Mouse (Mus musculus) MEL (cell line): Measurements from ENCODE around the gene Olfr1124. TPM values are rescaled to one million over a fixed set of nuclear protein-coding genes. Genes with fewer than 3 reads are reported as not detected.
"Not testable (repeated sequence)": the region's sequence is repeated elsewhere in the genome, so short reads cannot be mapped to it uniquely, and the experiment has no call there.

Experiments used
- DNase-seq: peaks from one replicate; pipeline ENCODE4 v3.0.0; 2011; ENCODE audit warnings: low read depth, low spot score
- H3K27ac ChIP-seq: 2 replicates; pipeline ENCODE4 v1.5.1; 2012; ENCODE audit warnings: low read depth, mild to moderate bottlenecking, control low read depth, low read length, moderate library complexity; ENCODE audit not compliant: control insufficient read depth
- H3K27me3 ChIP-seq, 2 experiments: fragments of 150-350 bp in 1 of 2; sonication (generic) in 1 of 2; 2 replicates each; pipeline ENCODE4 v1.6.1; 2012; ENCODE audit warnings: low read length in 2 of 2, mild to moderate bottlenecking in 2 of 2, improper control_type of control experiment in 1 of 2, moderate library complexity in 1 of 2; ENCODE audit not compliant: insufficient read depth in 2 of 2, control insufficient read depth in 1 of 2
- H3K36me3 ChIP-seq, 2 experiments: 2 replicates each; pipeline ENCODE4 v1.6.1; 2012 to 2014; ENCODE audit warnings: low read length in 2 of 2, improper control_type of control experiment in 1 of 2, inconsistent platforms in 1 of 2, mild to moderate bottlenecking in 1 of 2; ENCODE audit not compliant: insufficient read depth in 2 of 2, control insufficient read depth in 1 of 2
- H3K4me1 ChIP-seq, 2 experiments: fragments of 150-350 bp in 1 of 2; sonication (generic) in 1 of 2; 2 replicates each; pipeline ENCODE4 v1.6.1; 2012; ENCODE audit warnings: low read length in 2 of 2, improper control_type of control experiment in 1 of 2, mild to moderate bottlenecking in 1 of 2; ENCODE audit not compliant: insufficient read depth in 2 of 2, control insufficient read depth in 1 of 2
- H3K4me3 ChIP-seq, 2 experiments: fragments of 150-350 bp in 1 of 2; sonication (generic) in 1 of 2; 2 replicates each; pipeline ENCODE4 v1.5.1; 2012; ENCODE audit warnings: low read depth in 2 of 2, low read length in 2 of 2, mild to moderate bottlenecking in 2 of 2, moderate library complexity in 2 of 2, control low read depth in 1 of 2, improper control_type of control experiment in 1 of 2; ENCODE audit not compliant: control insufficient read depth in 1 of 2, insufficient read depth in 1 of 2
- H3K79me2 ChIP-seq: 2 replicates; pipeline ENCODE4 v1.6.1; 2012; ENCODE audit warnings: mild to moderate bottlenecking, low read length, moderate library complexity; ENCODE audit not compliant: control insufficient read depth, poor library complexity, insufficient read depth
- H3K9ac ChIP-seq: 2 replicates; pipeline ENCODE4 v1.6.1; 2012; ENCODE audit warnings: low read depth, mild to moderate bottlenecking, control low read depth, low read length, moderate library complexity; ENCODE audit not compliant: control insufficient read depth, poor library complexity, severe bottlenecking
- H3K9me3 ChIP-seq: fragments of 150-350 bp; sonication (generic); replicated peaks from 2 replicates; pipeline ENCODE4 v1.6.1; 2012; ENCODE audit warnings: mild to moderate bottlenecking, low read length, improper control_type of control experiment, moderate library complexity; ENCODE audit not compliant: insufficient read depth
- GATA1 ChIP-seq: IDR thresholded peaks from 2 replicates; pipeline ENCODE4 v1.6.1; 2011; ENCODE audit warnings: low read depth, low read length, improper control_type of control experiment
- JUND ChIP-seq: IDR thresholded peaks from 2 replicates; pipeline ENCODE4 v1.6.1; 2011; ENCODE audit warnings: low read depth, mild to moderate bottlenecking, improper control_type of control experiment, low read length
- MAX ChIP-seq: IDR thresholded peaks from 2 replicates; pipeline ENCODE4 v1.6.1; 2011; ENCODE audit warnings: low read length, improper control_type of control experiment
- MEF2A ChIP-seq: IDR thresholded peaks from 2 replicates; pipeline ENCODE4 v1.6.1; 2014; ENCODE audit warnings: low read depth, mild to moderate bottlenecking, inconsistent platforms, low read length, improper control_type of control experiment; ENCODE audit not compliant: poor library complexity, insufficient replicate concordance, severe bottlenecking; ENCODE audit errors: extremely low read depth
- MYB ChIP-seq: IDR thresholded peaks from 2 replicates; pipeline ENCODE4 v1.6.1; 2011; ENCODE audit warnings: mild to moderate bottlenecking, low read depth, low read length, improper control_type of control experiment
- POLR2A ChIP-seq, 2 experiments: IDR thresholded peaks; 2 replicates each; pipeline ENCODE4 v1.6.1; 2011 to 2012; ENCODE audit warnings: low read length in 2 of 2, mild to moderate bottlenecking in 2 of 2, control low read depth in 1 of 2, improper control_type of control experiment in 1 of 2, low read depth in 1 of 2, moderate library complexity in 1 of 2; ENCODE audit not compliant: control insufficient read depth in 1 of 2, insufficient read depth in 1 of 2, poor library complexity in 1 of 2
- POLR2AphosphoS2 ChIP-seq: IDR thresholded peaks from 2 replicates; pipeline ENCODE4 v1.6.1; 2011; ENCODE audit warnings: low read length, improper control_type of control experiment
- POLR2AphosphoS5 ChIP-seq: IDR thresholded peaks from 2 replicates; pipeline ENCODE4 v1.6.1; 2012; ENCODE audit warnings: low read depth, borderline replicate concordance, mild to moderate bottlenecking, inconsistent platforms, low read length, moderate library complexity, mixed read lengths
- TBP ChIP-seq: IDR thresholded peaks from 2 replicates; pipeline ENCODE4 v1.8.0; 2011; ENCODE audit warnings: low read depth, low read length, improper control_type of control experiment
- USF1 ChIP-seq: IDR thresholded peaks from 2 replicates; pipeline ENCODE4 v1.6.1; 2014; ENCODE audit warnings: low read depth, mild to moderate bottlenecking, inconsistent platforms, low read length, improper control_type of control experiment, moderate library complexity
- USF2 ChIP-seq, 2 experiments: IDR thresholded peaks; 2 replicates each; pipeline ENCODE4 v1.6.1; 2011 to 2012; ENCODE audit warnings: improper control_type of control experiment in 2 of 2, low read length in 2 of 2, borderline replicate concordance in 1 of 2, inconsistent platforms in 1 of 2, low read depth in 1 of 2, mild to moderate bottlenecking in 1 of 2; ENCODE audit not compliant: insufficient read depth in 1 of 2
- ZC3H11A ChIP-seq: IDR thresholded peaks from 2 replicates; pipeline ENCODE4 v1.6.1; 2012; ENCODE audit warnings: low read depth, mild to moderate bottlenecking, inconsistent platforms, low read length, improper control_type of control experiment
- ZKSCAN1 ChIP-seq: IDR thresholded peaks from 2 replicates; pipeline ENCODE4 v1.6.1; 2012; ENCODE audit warnings: low read depth, mild to moderate bottlenecking, inconsistent platforms, low read length, improper control_type of control experiment, moderate library complexity
- polyA plus RNA-seq, 2 experiments: library from polyadenylated mRNA; stranded (reverse) in 1 of 2; unstranded in 1 of 2; fragments of >175 nt in 1 of 2; fragments of >200 nt in 1 of 2; gene quantifications; 2 replicates each; pipeline versions ENCODE4 v1.2.1 to v1.2.4; 2012; ENCODE audit warnings: low replicate concordance in 2 of 2, low read depth in 1 of 2; ENCODE audit not compliant: insufficient read length in 2 of 2, insufficient read depth in 1 of 2, missing spikeins in 1 of 2
- total RNA-seq: library from RNA; depleted of rRNA; stranded (reverse); fragments of 300-350 nt; gene quantifications from 2 replicates; pipeline ENCODE4 v1.2.3, GENCODE M21; 2012

Gene Olfr1124
- total and polyA plus RNA-seq, 3 experiments: not detected

GRCm38 (mm10) chr2:87385549-87385948 lies 44.5 kb upstream of the Olfr1124 start, which contains the start of gene Olfr1122:
Gene Olfr1122, plus strand, starts transcription at chr2:87385849.
- H3K79me2 ChIP-seq: no peaks in the 10 kb centered on the region
- no peak for DNase-seq
- no peaks in the 10 kb centered on the region for H3K9me3 ChIP-seq
- H3K36me3 ChIP-seq: no peaks in the 10 kb centered on the region
- no peaks in the 10 kb centered on the region for H3K4me1 ChIP-seq
- no peak within 1 kb of the TSS for H3K9ac ChIP-seq
- TF ChIP-seq ZKSCAN1: no peak
- no peak for TF ChIP-seq POLR2AphosphoS5
- TF ChIP-seq MEF2A: no peak
- no peak for TF ChIP-seq USF1
- TF ChIP-seq POLR2A (IDR thresholded peaks at IDR 0.05; ENCODE audit: control insufficient read depth in 1 of 2, insufficient read depth in 1 of 2, low read depth in 1 of 2, low read length in 2 of 2, poor library complexity in 1 of 2): no peak
- TF ChIP-seq GATA1: no peak
- no peak for TF ChIP-seq USF2 (IDR thresholded peaks at IDR 0.05; ENCODE audit: borderline replicate concordance in 1 of 2, insufficient read depth in 1 of 2, low read depth in 1 of 2, low read length in 2 of 2)
- TF ChIP-seq ZC3H11A: no peak
- no peak for TF ChIP-seq MYB
- TF ChIP-seq POLR2AphosphoS2: no peak
- TF ChIP-seq JUND: no peak
- no peak for TF ChIP-seq MAX
- no peak for TF ChIP-seq TBP
- no peak within 1 kb of the TSS for H3K27ac ChIP-seq
- H3K4me3 ChIP-seq: no peak within 1 kb of the TSS
- no peaks in the 10 kb centered on the region for H3K27me3 ChIP-seq

DNA sequence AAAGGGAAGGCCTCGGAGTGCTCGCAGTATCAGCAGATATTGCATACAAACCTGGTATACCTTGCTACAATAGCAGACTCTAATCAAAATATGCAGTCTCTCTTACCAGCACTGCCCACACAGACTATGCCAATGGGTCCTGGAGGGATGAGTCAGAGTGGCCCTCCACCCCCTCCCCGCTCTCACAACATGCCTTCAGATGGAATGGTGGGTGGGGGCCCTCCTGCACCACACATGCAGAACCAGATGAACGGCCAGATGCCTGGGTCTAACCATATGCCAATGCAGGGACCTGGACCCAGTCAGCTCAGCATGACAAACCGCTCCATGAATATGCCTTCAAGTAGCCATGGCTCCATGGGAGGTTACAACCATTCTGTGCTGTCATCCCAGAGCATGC lies 36.5 kb upstream of the Olfr1124 start:
- not testable (repeated sequence) for DNase-seq, H3K27ac ChIP-seq, H3K9me3 ChIP-seq, H3K9ac ChIP-seq, H3K27me3 ChIP-seq, H3K36me3 ChIP-seq, H3K4me1 ChIP-seq, H3K79me2 ChIP-seq, H3K4me3 ChIP-seq

- H3K9me3 ChIP-seq, H3K27me3 ChIP-seq, H3K79me2 ChIP-seq, H3K27ac ChIP-seq, H3K4me1 ChIP-seq, H3K9ac ChIP-seq, DNase-seq, H3K4me3 ChIP-seq, H3K36me3 ChIP-seq: not testable (repeated sequence)
These were observed 35.4 kb upstream of the Olfr1124 start for GRCm38 (mm10) chr2:87394686-87395085.
